Mouse (Mus musculus) ES-E14 (cell line): ENCODE measurements around the gene Gpnmb.

Source experiments
- HCFC1 ChIP-seq: IDR thresholded peaks from 2 replicates; pipeline ENCODE4 v1.6.1; 2012; ENCODE audit warnings: low read length, inconsistent platforms, borderline replicate concordance; ENCODE audit not compliant: insufficient read depth
- MAFK ChIP-seq: IDR thresholded peaks from 2 replicates; pipeline ENCODE4 v1.6.1; 2014; ENCODE audit warnings: mild to moderate bottlenecking, low read depth, low read length, inconsistent platforms; ENCODE audit not compliant: insufficient read depth
- ZC3H11A ChIP-seq: IDR thresholded peaks from 2 replicates; pipeline ENCODE4 v1.6.1; 2012; ENCODE audit warnings: low read depth, mild to moderate bottlenecking, inconsistent platforms, low read length, borderline replicate concordance
- ZNF384 ChIP-seq: IDR thresholded peaks from 2 replicates; pipeline ENCODE4 v1.6.1; 2012; ENCODE audit warnings: low read depth, low read length, inconsistent platforms

DNA sequence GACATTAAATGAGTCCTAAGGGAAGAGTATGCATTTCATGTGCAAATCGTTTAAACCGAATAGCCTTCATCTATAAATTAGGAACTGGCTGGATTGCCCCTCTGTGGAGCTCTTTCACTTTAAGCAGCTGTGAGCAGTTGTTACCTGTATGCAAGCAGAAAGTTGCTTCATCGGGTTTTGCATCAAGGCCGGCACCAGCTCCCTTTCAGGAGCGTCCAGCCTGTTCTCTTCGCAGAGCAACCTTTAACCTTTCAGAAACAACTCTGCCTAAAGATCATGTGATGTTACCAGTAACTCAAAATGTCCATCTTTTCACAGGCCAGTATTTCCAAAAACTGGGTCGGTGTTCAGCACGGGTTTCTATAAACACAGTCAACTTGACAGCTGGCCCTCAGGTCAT lies 10.6 kb downstream of the Gpnmb start:
- TF ChIP-seq MAFK = no peak
- no peak for TF ChIP-seq ZNF384
- TF ChIP-seq HCFC1 = no peak
- no peak for TF ChIP-seq ZC3H11A
